Comparison of ENCODE assay signal across 17 mouse cellular contexts in genomic region chr1:193346908-193347307, GRCm38 (mm10). TPM values are rescaled to one million over a fixed set of nuclear protein-coding genes. Genes with fewer than 3 reads are reported as not detected.
"Had no signal": no experiment of that assay in that cellular context is flagged by ENCODE, and none has a peak within 500 bp of the region (broad histone marks: within the 10 kb centered on the region; RNA-seq: fewer than 3 reads in every experiment).

No protein-coding gene starts in this region.

- H3K27ac ChIP-seq: midbrain, embryonic 10.5 days; midbrain, embryonic 12.5 days; neural tube, embryonic 12.5 days; stomach, embryonic 15.5 days; stomach, postnatal 0 days had no signal

- H3K36me3 ChIP-seq: stomach, embryonic 15.5 days had no signal

- H3K4me2 ChIP-seq: lung, embryonic 14.5 days; midbrain, embryonic 12.5 days; neural tube, embryonic 12.5 days; stomach, embryonic 15.5 days had no signal

- ATAC-seq: midbrain, embryonic 16.5 days had no signal

- H3K4me3 ChIP-seq: midbrain, embryonic 10.5 days; midbrain, embryonic 12.5 days; neural tube, embryonic 12.5 days; stomach, embryonic 15.5 days had no signal

- H3K4me1 ChIP-seq: midbrain, embryonic 12.5 days; neural tube, embryonic 12.5 days; stomach, embryonic 15.5 days had no signal

- H3K9ac ChIP-seq: lung, embryonic 14.5 days; midbrain, embryonic 12.5 days; neural tube, embryonic 12.5 days; stomach, embryonic 15.5 days had no signal

- H3K27me3 ChIP-seq: midbrain, embryonic 12.5 days; neural tube, embryonic 12.5 days; stomach, embryonic 15.5 days had no signal

- H3K9me3 ChIP-seq: midbrain, embryonic 10.5 days; midbrain, embryonic 12.5 days; neural tube, embryonic 12.5 days; stomach, embryonic 15.5 days had no signal

- DNase-seq: lung, embryonic 14.5 days; lung, postnatal 10 days; lung, postnatal 4 days; midbrain, embryonic 14.5 days; right cerebral cortex, postnatal 14 days; thymus, adult 2 months; thymus, postnatal 25 days; thymus, postnatal 4 days had no signal

RNA-seq across cellular contexts. Expression of gene Camk1g, which starts 23.2 kb away (rescaled TPM):
- total RNA-seq: megakaryocyte, adult 5-6 weeks; megakaryocyte-erythroid progenitor cell, adult 5-6 weeks; neutrophil, adult 5-6 weeks had no signal
